Mouse (Mus musculus) MN1 (cell line): ENCODE data around the gene Fam71a.

Source experiments
- DNase-seq: peaks from one replicate; pipeline ENCODE4 v3.0.0-alpha.2; 2016; ENCODE audit warnings: low spot score

Gene Fam71a

DNA sequence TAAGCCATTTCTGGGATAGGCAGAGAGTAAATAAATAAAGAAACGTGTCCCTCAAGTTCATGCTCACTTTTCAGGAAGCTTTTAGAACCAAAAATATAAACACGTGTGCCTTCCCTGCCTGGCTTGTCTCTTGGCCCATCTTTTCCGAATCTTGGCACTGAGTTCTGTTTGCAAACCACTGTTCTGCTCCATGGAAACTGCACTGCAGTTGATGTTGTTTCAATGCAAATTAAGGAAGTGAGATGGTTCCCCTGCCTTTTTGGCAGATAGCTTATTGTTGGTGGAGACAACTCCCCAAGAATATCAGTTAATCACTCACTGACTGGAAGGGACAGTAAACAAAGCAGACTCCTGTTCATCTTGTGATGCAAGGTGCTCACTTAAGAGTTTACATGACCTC is 41.9 kb downstream of the Fam71a start:
- peak; percentile 19 for DNase-seq

DNA sequence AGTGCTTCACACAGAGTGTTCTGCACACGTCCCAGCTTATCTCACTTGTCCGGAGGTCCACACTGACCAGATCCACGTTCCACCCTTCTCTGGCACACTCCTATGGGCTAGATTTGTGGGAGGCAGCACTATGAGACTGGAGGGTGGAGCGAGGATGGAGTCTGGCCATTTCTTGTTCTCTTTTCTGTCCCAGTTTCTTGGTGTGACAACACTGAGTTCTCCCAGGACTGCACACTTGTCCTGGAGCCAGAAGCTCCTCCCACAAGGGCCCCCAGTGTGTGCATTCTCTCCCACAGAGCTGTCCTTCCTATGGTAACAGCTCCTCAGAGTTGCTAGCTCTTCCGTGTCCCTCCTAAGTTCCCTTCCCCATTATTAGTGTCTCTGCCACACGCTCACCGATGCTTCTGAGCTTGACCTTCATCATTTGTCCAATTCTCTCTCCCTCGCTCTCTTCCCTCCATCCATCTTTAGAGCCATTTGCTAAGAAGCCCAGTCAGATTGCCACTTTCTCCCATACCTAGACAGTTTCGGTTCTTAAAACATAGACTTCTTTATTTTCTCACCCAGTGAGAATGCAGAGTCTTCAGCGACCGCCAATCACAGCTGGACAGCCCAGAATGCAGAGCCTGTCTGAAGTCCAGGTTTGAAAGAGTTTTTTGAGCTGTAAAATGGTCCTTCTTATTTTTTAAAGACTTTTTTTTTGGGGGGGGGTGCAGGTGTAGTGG is 48.9 kb downstream of the Fam71a start:
- no peak for DNase-seq

DNA sequence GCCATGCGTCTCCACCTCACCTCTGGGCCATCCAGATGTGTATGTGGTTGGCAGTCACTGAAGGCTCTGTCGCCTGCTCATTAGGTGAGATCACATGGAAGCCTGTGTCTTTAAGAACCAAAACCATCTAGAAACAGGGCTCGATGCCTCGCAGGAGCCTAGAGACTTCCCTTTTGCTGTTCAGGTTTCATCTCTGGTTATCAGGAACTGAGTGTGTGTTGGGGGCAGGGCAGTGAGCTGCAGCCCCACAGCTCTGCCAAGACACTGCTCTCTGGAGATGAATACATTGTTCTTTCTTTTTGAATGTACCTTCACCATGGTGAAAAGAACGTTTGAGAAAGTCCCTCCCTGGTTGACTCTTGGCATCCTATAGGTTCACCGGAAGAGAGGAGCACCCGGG is 49.7 kb downstream of the Fam71a start:
- no peak for DNase-seq
